Mouse (Mus musculus): ENCODE measurements around the gene Tcf3.

DNA sequence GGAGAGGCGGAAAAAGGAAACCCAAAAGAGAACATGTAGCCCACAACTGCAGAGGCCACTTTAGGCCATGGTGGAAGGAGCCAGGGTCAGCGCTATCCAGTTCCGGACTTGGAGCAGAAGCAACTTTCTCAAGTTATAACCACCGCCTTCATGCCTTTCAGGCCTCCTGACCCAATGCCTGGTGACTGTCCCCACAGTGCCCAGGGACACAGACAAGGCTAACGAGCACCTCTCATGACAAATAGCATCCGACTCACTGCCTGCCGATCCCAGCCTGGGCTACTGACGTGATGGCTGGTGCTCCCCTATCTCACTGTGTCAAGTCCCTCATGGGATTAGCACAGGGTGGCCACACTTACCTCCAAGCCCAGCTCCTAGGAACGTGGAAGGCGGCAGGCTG lies 12.7 kb downstream of the Tcf3 start:
- no peak for TF ChIP-seq CTCF (IDR thresholded peaks at IDR 0.05)
- no peak for TF ChIP-seq POLR2A (IDR thresholded peaks at IDR 0.05; ENCODE audit: insufficient read depth, low read depth, low read length)
- no peak for TF ChIP-seq EP300 (IDR thresholded peaks at IDR 0.05; ENCODE audit: insufficient read depth, low read depth, low read length)
